Mouse (Mus musculus) megakaryocyte, embryonic 14.5 days (primary cell): ENCODE results near the gene Hoxd10.

ENCODE experiments used
- FLI1 ChIP-seq: IDR thresholded peaks from 2 replicates; pipeline ENCODE4 v1.6.1; 2012; ENCODE audit warnings: low read length, inconsistent platforms, mixed read lengths
- GATA1 ChIP-seq: IDR thresholded peaks from 3 replicates; pipeline ENCODE4 v1.6.1; 2012; ENCODE audit warnings: mixed read lengths, low read length, inconsistent platforms, borderline replicate concordance

DNA sequence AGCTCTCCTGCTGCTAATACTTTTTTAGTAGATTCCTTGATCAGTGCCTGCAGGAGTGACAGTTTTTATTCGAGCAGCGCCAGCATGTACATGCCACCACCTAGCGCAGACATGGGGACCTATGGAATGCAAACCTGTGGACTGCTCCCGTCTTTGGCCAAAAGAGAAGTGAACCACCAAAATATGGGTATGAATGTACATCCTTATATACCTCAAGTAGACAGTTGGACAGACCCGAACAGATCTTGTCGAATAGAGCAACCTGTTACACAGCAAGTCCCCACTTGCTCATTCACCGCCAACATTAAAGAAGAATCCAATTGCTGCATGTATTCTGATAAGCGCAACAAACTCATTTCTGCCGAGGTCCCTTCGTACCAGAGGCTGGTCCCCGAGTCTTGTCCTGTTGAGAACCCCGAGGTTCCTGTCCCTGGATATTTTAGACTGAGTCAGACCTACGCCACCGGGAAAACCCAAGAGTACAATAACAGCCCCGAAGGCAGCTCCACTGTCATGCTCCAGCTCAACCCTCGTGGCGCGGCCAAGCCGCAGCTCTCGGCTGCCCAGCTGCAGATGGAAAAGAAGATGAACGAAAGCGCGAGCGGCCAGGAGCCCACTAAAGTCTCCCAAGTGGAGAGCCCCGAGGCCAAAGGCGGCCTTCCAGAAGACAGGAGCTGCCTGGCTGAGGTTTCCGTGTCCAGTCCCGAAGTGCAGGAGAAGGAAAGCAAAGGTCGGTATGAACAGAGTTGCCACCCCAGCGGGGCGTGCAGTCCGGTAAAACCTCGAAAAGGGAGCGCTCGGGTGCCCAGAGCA is 477 bp downstream of the Hoxd10 start:
- no peak for TF ChIP-seq GATA1
- no peak for TF ChIP-seq FLI1
